ENCODE assay signal across 22 mouse cellular contexts in genomic region chr9:22224066-22224465, GRCm38 (mm10). TPM values are rescaled to one million over a fixed set of nuclear protein-coding genes. Genes with fewer than 3 reads are reported as not detected.
"Had no signal": no experiment of that assay in that cellular context is flagged by ENCODE, and none has a peak within 500 bp of the region (broad histone marks: within the 10 kb centered on the region; RNA-seq: fewer than 3 reads in every experiment).

No protein-coding gene starts in this region.

- H3K27me3 ChIP-seq: heart, embryonic 12.5 days; hindbrain, embryonic 12.5 days; limb, embryonic 12.5 days; liver, embryonic 13.5 days; liver, embryonic 15.5 days had no signal

- H3K9me3 ChIP-seq: heart, embryonic 12.5 days; hindbrain, embryonic 10.5 days; hindbrain, embryonic 12.5 days; limb, embryonic 10.5 days; limb, embryonic 12.5 days; liver, embryonic 13.5 days; liver, embryonic 15.5 days had no signal

- ATAC-seq: hindbrain, embryonic 16.5 days; inflammation-experienced regulatory T-cells, adult 6 months; intestine, postnatal 0 days; liver, postnatal 0 days had no signal

- H3K9ac ChIP-seq: heart, embryonic 12.5 days; hindbrain, embryonic 12.5 days; limb, embryonic 12.5 days; liver, postnatal 0 days had no signal

- H3K4me1 ChIP-seq: hindbrain, embryonic 10.5 days; hindbrain, embryonic 12.5 days; limb, embryonic 12.5 days had no signal

- H3K36me3 ChIP-seq: hindbrain, embryonic 12.5 days; limb, embryonic 12.5 days had no signal

- H3K27ac ChIP-seq: gastrocnemius, adult 2 months; heart, adult 2 months; hindbrain, embryonic 10.5 days; hindbrain, embryonic 12.5 days; hindbrain, embryonic 14.5 days; layer of hippocampus, adult 2 months; left cerebral cortex, adult 2 months; limb, embryonic 10.5 days; limb, embryonic 12.5 days; liver, embryonic 15.5 days had no signal

- H3K4me3 ChIP-seq: heart, adult 2 months; layer of hippocampus, adult 2 months; limb, embryonic 10.5 days had no signal

- DNase-seq: gastrocnemius, adult 2 months; gastrocnemius, postnatal 10 days; gastrocnemius, postnatal 25 days; heart, adult 2 months; heart, postnatal 10 days; heart, postnatal 4 days; kidney, postnatal 14 days; liver, embryonic 13.5 days; liver, postnatal 0 days had no signal

RNA-seq across cellular contexts. Expression of gene Zfp872, which starts 36.2 kb away (rescaled TPM):
- polyA plus RNA-seq: frontal cortex, adult 2 months; heart, adult 2 months; hindbrain, embryonic 10.5 days; inflammation-experienced regulatory T-cells, adult 6 months; liver, embryonic 13.5 days had no signal
